Mouse (Mus musculus): ENCODE results near the gene Fbxo28.

- TF ChIP-seq CTCF (IDR thresholded peaks at IDR 0.05; ENCODE audit: insufficient read depth, low read length) (no peak), POLR2A (IDR thresholded peaks at IDR 0.05; ENCODE audit: borderline replicate concordance, extremely low read depth, low read depth, low read length) (no peak)
Observed at GRCm38 (mm10) chr1:182388729-182389128, 47.3 kb upstream of the Fbxo28 start.
